ENCODE assay signal across 8 mouse cellular contexts in genomic region chr4:156108606-156109546, GRCm38 (mm10). TPM values are rescaled to one million over a fixed set of nuclear protein-coding genes. Genes with fewer than 3 reads are reported as not detected.
A peak's percentile ranks its signal among the peaks of the same experiment; 100 is the strongest.
DNase-seq lines count a peak whose midpoint lies in the region; ATAC-seq and TF ChIP-seq lines count a peak whose summit lies in the region.

No protein-coding gene starts in this region.

- TF ChIP-seq POLR2A in CH12.LX (IDR thresholded peaks at IDR 0.05; ENCODE audit: low read depth, low read length), result peak; percentile 35; the same call in 1 of the 2 replicates

- no peak overlapping the region for H3K27ac ChIP-seq in CH12.LX (ENCODE audit: insufficient read depth, low read depth)
- H3K27ac ChIP-seq in lung, embryonic 14.5 days (ENCODE audit: low read depth), result peak overlapping the region; percentile 70; the same call in 1 of the 2 replicates

- H3K79me2 ChIP-seq in CH12.LX (replicated peaks; ENCODE audit: control insufficient read depth, extremely low read depth, insufficient read depth, poor library complexity, severe bottlenecking), result peaks cover 11% of the 10 kb centered on the region

- TF ChIP-seq RAD21 in CH12.LX (IDR thresholded peaks at IDR 0.05; ENCODE audit: low read depth, low read length), result no peak; the same call in 1 of the 2 replicates

- peak overlapping the region; percentile 73 for H3K4me2 ChIP-seq in CH12.LX (ENCODE audit: insufficient read depth, low read depth, poor library complexity, severe bottlenecking)
- H3K4me2 ChIP-seq in lung, embryonic 14.5 days, result peak overlapping the region; percentile 66

- dilution Hi-C loops in CH12.LX (cut with MboI; ENCODE audit: extremely low pct_ligation_motif_present, extremely low pct_unique_long_range_greater_than_20kb, low sequenced_read_pairs), result no loop called here

- in situ Hi-C loops in CH12.LX (cut with MboI; ENCODE audit: low pct_ligation_motif_present, low pct_unique_long_range_greater_than_20kb, low sequenced_read_pairs), result no loop called here

- peaks cover 2 to 15% of the 10 kb centered on the region in 2 experiments; a peak in 1 of 4 replicates for H3K4me1 ChIP-seq in CH12.LX (ENCODE audit: control insufficient read depth in 1 of 2, insufficient read depth in 2 of 2)
- peaks cover 3% of the 10 kb centered on the region for H3K4me1 ChIP-seq in lung, embryonic 14.5 days (ENCODE audit: insufficient read depth)

- H3K9me3 ChIP-seq in CH12.LX (replicated peaks; ENCODE audit: low read length), result peaks cover 11% of the 10 kb centered on the region
- H3K9me3 ChIP-seq in lung, embryonic 14.5 days (ENCODE audit: low read depth, low read length), result no peaks in the 10 kb centered on the region

- WGBS in lung, embryonic 14.5 days, result 22% methylated on average over 13 of the region's 13 CpGs

- ATAC-seq in lung, embryonic 14.5 days (ENCODE audit: insufficient read depth), result peak; percentile 58

- peak in 1 of 2 experiments; percentile 23; a peak in 1 of 4 replicates for TF ChIP-seq CTCF in CH12.LX (conservative IDR thresholded peaks at IDR 0.05 in 1 of 2, IDR thresholded peaks at IDR 0.05 in 1 of 2; ENCODE audit: low read depth in 2 of 2, low read length in 2 of 2)
- TF ChIP-seq CTCF in lung, embryonic 14.5 days (IDR thresholded peaks at IDR 0.05; ENCODE audit: low read depth), result peak; percentile 24; the same call in 1 of the 2 replicates

- H3K36me3 ChIP-seq in CH12.LX (replicated peaks in 1 of 2; ENCODE audit: control insufficient read depth in 1 of 2, insufficient read depth in 1 of 2, low read length in 1 of 2), result peaks cover 3 to 29% of the 10 kb centered on the region in 2 experiments
- no peaks in the 10 kb centered on the region for H3K36me3 ChIP-seq in lung, embryonic 14.5 days (ENCODE audit: insufficient read depth)

- peak overlapping the region; percentile 83 for H3K9ac ChIP-seq in CH12.LX (ENCODE audit: insufficient read depth, low read depth)
- H3K9ac ChIP-seq in lung, embryonic 14.5 days, result peak overlapping the region; percentile 56

- no peak for TF ChIP-seq EP300 in CH12.LX (IDR thresholded peaks at IDR 0.05; ENCODE audit: low read length)

- no peaks in the 10 kb centered on the region for H3K27me3 ChIP-seq in CH12.LX (replicated peaks)
- no peaks in the 10 kb centered on the region for H3K27me3 ChIP-seq in lung, embryonic 14.5 days (ENCODE audit: insufficient read depth, low read length)

- peak; percentile 75 for DNase-seq in CH12.LX (ENCODE audit: extremely low read depth)
- peak; percentile 72 to 87 for DNase-seq in adrenal gland, adult (ENCODE audit: inconsistent age in 2 of 2, low spot score in 1 of 2)
- peak; percentile 84 for DNase-seq in embryo, embryonic 11 days
- peak; percentile 41 for DNase-seq in heart, adult 8-10 months (ENCODE audit: low spot score)
- peak; percentile 70 for DNase-seq in kidney, adult 9 months
- DNase-seq in lung, embryonic 14.5 days, result peak; percentile 87
- peak; percentile 34 for DNase-seq in ovary, postnatal 14 days (ENCODE audit: low spot score)
- DNase-seq in urinary bladder, adult 2 months (ENCODE audit: low spot score), result no peak

- peak overlapping the region; percentile 59 to 80 (median 76) for H3K4me3 ChIP-seq in CH12.LX (replicated peaks in 1 of 3; ENCODE audit: low read depth in 2 of 3, low read length in 2 of 3, poor library complexity in 1 of 3)
- H3K4me3 ChIP-seq in lung, embryonic 14.5 days (ENCODE audit: low read depth, low read length), result peak overlapping the region; percentile 62

TF ChIP-seq in CH12.LX, 34 proteins besides CTCF, POLR2A, EP300 and RAD21:
- peak; percentile 82; the same call in 1 of the 2 replicates for TF ChIP-seq ZNF384 (IDR thresholded peaks at IDR 0.05; ENCODE audit: low read depth, low read length)
- peak; percentile 23; the same call in 1 of the 2 replicates for TF ChIP-seq SIN3A (IDR thresholded peaks at IDR 0.05; ENCODE audit: low read length)
- 0 out of 2 replicates have a peak, but pooled peaks have one; percentile 2 for TF ChIP-seq MYC (IDR thresholded peaks at IDR 0.05; ENCODE audit: low read depth, low read length)
- peak; percentile 73 for TF ChIP-seq MXI1 (IDR thresholded peaks at IDR 0.05; ENCODE audit: low read depth, low read length)
- 0 out of 2 replicates have a peak, but pooled peaks have one; percentile 41 for TF ChIP-seq MAX (IDR thresholded peaks at IDR 0.05; ENCODE audit: low read length)
- peak; percentile 52 for TF ChIP-seq NELFE (IDR thresholded peaks at IDR 0.05; ENCODE audit: low read depth, low read length)
- TF ChIP-seq SMC3 (IDR thresholded peaks at IDR 0.05; ENCODE audit: low read depth, low read length), result no peak
- TF ChIP-seq POLR2AphosphoS2 (IDR thresholded peaks at IDR 0.05; ENCODE audit: low read depth, low read length), result no peak
- TF ChIP-seq USF1 (IDR thresholded peaks at IDR 0.05; ENCODE audit: low read depth, low read length), result no peak
- TF ChIP-seq UBTF (IDR thresholded peaks at IDR 0.05; ENCODE audit: low read depth, low read length), result no peak
TF ChIP-seq in CH12.LX: peak in this region for 6.

RNA-seq across cellular contexts. Expression of gene 9430015G10Rik, which starts 0.9 kb away (rescaled TPM):
- total RNA-seq in CH12.LX (2012; rRNA removed) (34.3 and 37.7 TPM in 2 replicates), CH12.LX (2014; rRNA removed) (29.8 and 31.1 TPM in 2 replicates)
- polyA plus RNA-seq in CH12.LX (2012; ENCODE audit: insufficient read length, low read depth), result 29.8 and 33.2 TPM in 2 replicates
- total RNA-seq in heart, adult 8-10 months (2022), result 1 to 10 TPM; 2.1 to 3.3 (median 2.3) TPM
- 49.4 and 55.7 TPM in 2 replicates for polyA plus RNA-seq in lung, embryonic 14.5 days (2014; fragmentation: Nextera tagmentation; extraction: Ambion mirVana)
- polyA plus RNA-seq in urinary bladder, adult 2 months (2012; rRNA removed), result 19.0 and 22.4 TPM in 2 replicates

RNA-seq across cellular contexts. Expression of gene Rnf223, which starts 21.4 kb away (rescaled TPM):
- total RNA-seq in CH12.LX (2012; rRNA removed) (0.21 and 0.29 TPM in 2 replicates), CH12.LX (2014; rRNA removed) (0.07 and 0.18 TPM in 2 replicates)
- polyA plus RNA-seq in CH12.LX (2012; ENCODE audit: insufficient read length, low read depth), result 0.55 and 0.80 TPM in 2 replicates
- total RNA-seq in heart, adult 8-10 months (2022), result under 1 TPM in 1 of 4 experiments, not detected in 3; 0.09 TPM
- polyA plus RNA-seq in lung, embryonic 14.5 days (2014; fragmentation: Nextera tagmentation; extraction: Ambion mirVana), result 0.43 and 0.72 TPM in 2 replicates
- 2.7 and 3.5 TPM in 2 replicates for polyA plus RNA-seq in urinary bladder, adult 2 months (2012; rRNA removed)

RNA-seq across cellular contexts. Expression of gene Ttll10, which starts 49.7 kb away (rescaled TPM):
- 0.04 TPM in 1 of 2 replicates, not detected in the other for total RNA-seq in CH12.LX (2012; rRNA removed)
- not detected in 2 replicates for total RNA-seq in CH12.LX (2014; rRNA removed)
- polyA plus RNA-seq in CH12.LX (2012; ENCODE audit: insufficient read length, low read depth), result not detected in 2 replicates
- total RNA-seq in heart, adult 8-10 months (2022), result under 1 TPM in 1 of 4 experiments, not detected in 3; 0.28 TPM
- polyA plus RNA-seq in lung, embryonic 14.5 days (2014; fragmentation: Nextera tagmentation; extraction: Ambion mirVana), result 2.1 and 3.0 TPM in 2 replicates
- polyA plus RNA-seq in urinary bladder, adult 2 months (2012; rRNA removed), result 16.3 and 18.2 TPM in 2 replicates
